Mouse (Mus musculus): ENCODE measurements at regions not wholly inside any gene's neighbourhood (a gene's known extent, or its start where the extent isn't known, plus 50 kb on each side); places are given as distances from the start of the nearest gene placed in this dataset.
A peak's percentile ranks its signal among the peaks of the same experiment; 100 is the strongest.

DNA sequence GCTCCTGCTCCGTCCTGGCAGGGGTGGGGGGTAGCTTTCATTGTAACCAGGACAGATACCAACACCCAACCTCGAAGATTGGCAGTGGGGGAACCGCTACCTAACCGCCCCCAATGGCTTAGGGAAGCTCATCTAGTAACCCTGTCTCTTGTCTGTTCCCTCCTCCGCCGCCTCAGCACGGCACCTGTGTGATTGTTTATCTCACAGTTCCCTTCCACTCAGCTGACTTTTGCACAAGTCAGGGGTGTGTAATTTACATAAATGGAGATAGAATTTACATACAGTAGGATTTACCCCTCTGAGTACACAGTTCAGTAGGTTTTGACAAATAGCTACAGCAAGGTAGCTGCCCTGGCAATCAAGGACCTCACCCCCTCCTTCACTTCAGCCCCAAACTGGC, 135.8 kb downstream of the Tpra1 start:
- no peak overlapping the region for H3K27ac ChIP-seq (replicated peaks; ENCODE audit: low read depth, low read length)
- ATAC-seq (ENCODE audit: low FRiP score, low TSS enrichment) = no peak
- no peak overlapping the region for H3K4me3 ChIP-seq (replicated peaks; ENCODE audit: low read depth, low read length)
- no peaks in the 10 kb centered on the region for H3K36me3 ChIP-seq (ENCODE audit: control insufficient read depth, insufficient read depth, low read length)
- H3K9me3 ChIP-seq (ENCODE audit: control insufficient read depth, low read length) = no peaks in the 10 kb centered on the region
- WGBS = 75% methylated on average over 7 of the region's 7 CpGs
- H3K4me1 ChIP-seq (ENCODE audit: control insufficient read depth, insufficient read depth, low read length) = peaks cover 32% of the 10 kb centered on the region
- no peak overlapping the region for H3K4me2 ChIP-seq (ENCODE audit: low read length)
- no peak overlapping the region for H3K9ac ChIP-seq (replicated peaks; ENCODE audit: low read length)
- no peak for DNase-seq
- no peaks in the 10 kb centered on the region for H3K27me3 ChIP-seq (ENCODE audit: control insufficient read depth, insufficient read depth, low read length)

DNA sequence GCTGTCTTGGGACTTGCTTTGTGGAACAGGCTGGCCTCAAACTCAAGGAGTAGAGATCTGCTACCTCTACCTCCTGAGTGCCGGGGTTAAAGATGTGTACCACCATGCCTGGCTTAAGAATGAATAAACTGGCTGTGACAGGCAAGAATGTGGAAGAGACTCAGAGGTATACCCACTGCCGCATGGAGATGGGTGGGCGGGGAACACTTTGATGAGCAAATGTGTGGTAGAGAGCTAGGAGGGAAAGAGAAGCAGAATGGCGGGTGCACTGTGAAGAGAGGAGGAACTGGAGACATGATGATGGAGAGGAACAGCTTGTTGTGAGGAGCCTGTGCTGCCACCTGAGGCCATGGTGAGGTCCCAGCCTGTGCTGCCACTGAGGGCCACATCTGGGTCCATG, 138.9 kb downstream of the Tpra1 start:
- Histone ChIP-seq H3K9ac (replicated peaks; ENCODE audit: low read length) (no peak overlapping the region), H3K4me3 (replicated peaks; ENCODE audit: low read depth, low read length) (no peak overlapping the region), H3K36me3 (ENCODE audit: control insufficient read depth, insufficient read depth, low read length) (no peaks in the 10 kb centered on the region), H3K4me1 (ENCODE audit: control insufficient read depth, insufficient read depth, low read length) (peaks cover 7% of the 10 kb centered on the region), H3K9me3 (ENCODE audit: control insufficient read depth, low read length) (no peaks in the 10 kb centered on the region), H3K27ac (replicated peaks; ENCODE audit: low read depth, low read length) (no peak overlapping the region), H3K4me2 (ENCODE audit: low read length) (no peak overlapping the region), H3K27me3 (ENCODE audit: control insufficient read depth, insufficient read depth, low read length) (no peaks in the 10 kb centered on the region)
- ATAC-seq (ENCODE audit: low FRiP score, low TSS enrichment) = no peak
- DNase-seq = no peak
- 94% methylated on average over 4 of the region's 4 CpGs for WGBS

DNA sequence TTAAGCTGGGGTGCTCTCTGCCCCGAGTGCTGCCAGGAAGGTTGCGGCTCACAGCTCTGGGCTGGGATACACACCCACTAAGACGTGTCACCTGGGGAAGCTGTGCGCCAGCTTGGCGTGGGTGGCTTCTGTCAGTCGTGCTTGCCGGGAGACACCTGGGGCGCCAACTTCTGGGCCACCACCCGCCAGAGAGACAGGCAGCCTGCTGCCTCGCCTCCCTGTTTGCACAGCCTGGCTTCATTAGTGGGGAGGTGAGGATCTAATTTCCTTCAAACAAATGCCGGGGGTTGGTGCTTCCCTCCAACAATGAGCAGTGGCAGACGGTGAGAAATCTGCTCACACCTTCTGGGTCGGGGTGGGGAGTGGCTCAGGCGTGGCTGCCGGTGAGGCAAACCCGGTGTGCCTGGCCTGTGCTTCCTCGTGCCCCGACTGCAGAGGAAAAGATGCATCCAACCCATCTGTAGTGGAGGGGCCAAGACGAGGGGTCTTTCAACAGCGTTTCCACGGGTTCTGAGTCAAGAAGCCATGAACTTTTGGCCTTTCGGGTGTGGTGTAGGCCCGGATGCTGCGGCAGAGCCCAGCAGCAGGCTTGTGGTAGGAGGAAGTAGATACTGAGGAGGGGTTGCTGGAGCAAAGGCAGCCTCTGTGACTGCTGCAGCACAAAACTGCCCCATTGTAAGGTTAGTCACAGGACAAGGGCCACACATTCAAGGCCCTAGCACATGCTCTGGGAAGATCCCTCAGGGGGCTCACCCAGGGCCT, 140.6 kb downstream of the Tpra1 start:
- DNase-seq (no peak), ATAC-seq (ENCODE audit: low FRiP score, low TSS enrichment) (no peak)
- 0 out of 2 replicates have a peak, but pooled peaks cover 2% of the 10 kb centered on the region for H3K4me1 ChIP-seq (ENCODE audit: control insufficient read depth, insufficient read depth, low read length)
- no peak overlapping the region for H3K4me3 ChIP-seq (replicated peaks; ENCODE audit: low read depth, low read length)
- no peak overlapping the region for H3K27ac ChIP-seq (replicated peaks; ENCODE audit: low read depth, low read length)
- WGBS = 77% methylated on average over 23 of the region's 24 CpGs
- no peak overlapping the region for H3K9ac ChIP-seq (replicated peaks; ENCODE audit: low read length)
- no peaks in the 10 kb centered on the region for H3K36me3 ChIP-seq (ENCODE audit: control insufficient read depth, insufficient read depth, low read length)
- no peak overlapping the region for H3K4me2 ChIP-seq (ENCODE audit: low read length)
- H3K9me3 ChIP-seq (ENCODE audit: control insufficient read depth, low read length) = no peaks in the 10 kb centered on the region
- H3K27me3 ChIP-seq (ENCODE audit: control insufficient read depth, insufficient read depth, low read length) = no peaks in the 10 kb centered on the region

DNA sequence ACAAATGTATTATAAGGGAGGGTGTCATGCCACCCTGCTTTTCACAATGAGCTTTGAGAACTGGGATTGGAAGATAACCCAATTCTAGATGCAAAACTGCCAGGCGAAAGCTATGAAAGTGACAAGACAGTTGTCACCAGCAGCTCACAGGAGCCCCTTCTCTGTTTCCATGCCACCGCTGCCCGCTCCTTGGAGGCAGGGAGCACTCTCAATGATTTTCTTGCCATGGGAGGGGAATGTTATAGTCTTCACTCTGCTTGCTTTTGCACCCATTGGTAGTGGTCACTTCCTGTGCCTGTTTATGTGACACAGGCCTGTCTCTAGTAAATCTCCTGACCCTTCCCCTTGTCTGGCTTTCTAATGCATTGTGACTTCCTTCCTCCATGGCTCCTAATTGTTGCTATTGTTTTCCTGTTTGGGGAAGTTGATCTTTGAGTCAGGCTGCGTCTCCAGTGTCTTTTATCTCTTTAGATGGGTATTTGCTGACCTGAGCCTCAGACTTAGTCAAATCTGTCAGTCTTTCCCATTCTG, 143.4 kb downstream of the Tpra1 start:
- Histone ChIP-seq H3K27me3 (ENCODE audit: control insufficient read depth, insufficient read depth, low read length) (no peaks in the 10 kb centered on the region), H3K9ac (replicated peaks; ENCODE audit: low read length) (no peak overlapping the region), H3K4me2 (ENCODE audit: low read length) (no peak overlapping the region), H3K36me3 (ENCODE audit: control insufficient read depth, insufficient read depth, low read length) (no peaks in the 10 kb centered on the region), H3K4me1 (ENCODE audit: control insufficient read depth, insufficient read depth, low read length) (0 out of 2 replicates have a peak, but pooled peaks cover 6% of the 10 kb centered on the region), H3K9me3 (ENCODE audit: control insufficient read depth, low read length) (no peaks in the 10 kb centered on the region), H3K4me3 (replicated peaks; ENCODE audit: low read depth, low read length) (no peak overlapping the region), H3K27ac (replicated peaks; ENCODE audit: low read depth, low read length) (no peak overlapping the region)
- 75% methylated on average over 4 of the region's 4 CpGs for WGBS
- ATAC-seq (ENCODE audit: low FRiP score, low TSS enrichment) = no peak
- no peak for DNase-seq

DNA sequence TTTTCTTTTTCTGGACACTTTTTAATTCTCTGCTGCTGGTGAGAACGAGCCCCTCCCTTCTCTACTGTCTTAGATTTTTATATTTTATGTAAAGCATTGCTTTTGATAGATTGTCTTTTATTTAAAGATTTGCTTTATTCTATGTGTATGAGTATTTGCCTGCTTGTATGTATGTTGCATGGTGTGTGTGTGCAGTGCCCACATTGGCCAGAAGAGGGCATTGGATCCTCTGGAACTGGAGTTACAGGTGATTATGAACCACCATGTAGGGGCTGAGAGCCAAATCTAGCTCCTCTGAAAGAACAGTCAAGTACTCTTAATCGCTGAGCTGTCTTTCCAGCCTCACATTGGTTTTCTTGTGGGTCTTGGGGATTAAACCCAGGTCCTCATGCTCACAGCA, 144.4 kb downstream of the Tpra1 start:
- Histone ChIP-seq H3K4me1 (ENCODE audit: control insufficient read depth, insufficient read depth, low read length) (0 out of 2 replicates have a peak, but pooled peaks cover 6% of the 10 kb centered on the region), H3K9me3 (ENCODE audit: control insufficient read depth, low read length) (no peaks in the 10 kb centered on the region), H3K27ac (replicated peaks; ENCODE audit: low read depth, low read length) (no peak overlapping the region), H3K9ac (replicated peaks; ENCODE audit: low read length) (no peak overlapping the region), H3K4me2 (ENCODE audit: low read length) (no peak overlapping the region), H3K4me3 (replicated peaks; ENCODE audit: low read depth, low read length) (no peak overlapping the region), H3K36me3 (ENCODE audit: control insufficient read depth, insufficient read depth, low read length) (no peaks in the 10 kb centered on the region), H3K27me3 (ENCODE audit: control insufficient read depth, insufficient read depth, low read length) (no peaks in the 10 kb centered on the region)
- 88% methylated on average over 2 of the region's 2 CpGs for WGBS
- ATAC-seq (ENCODE audit: low FRiP score, low TSS enrichment) (no peak), DNase-seq (no peak)

DNA sequence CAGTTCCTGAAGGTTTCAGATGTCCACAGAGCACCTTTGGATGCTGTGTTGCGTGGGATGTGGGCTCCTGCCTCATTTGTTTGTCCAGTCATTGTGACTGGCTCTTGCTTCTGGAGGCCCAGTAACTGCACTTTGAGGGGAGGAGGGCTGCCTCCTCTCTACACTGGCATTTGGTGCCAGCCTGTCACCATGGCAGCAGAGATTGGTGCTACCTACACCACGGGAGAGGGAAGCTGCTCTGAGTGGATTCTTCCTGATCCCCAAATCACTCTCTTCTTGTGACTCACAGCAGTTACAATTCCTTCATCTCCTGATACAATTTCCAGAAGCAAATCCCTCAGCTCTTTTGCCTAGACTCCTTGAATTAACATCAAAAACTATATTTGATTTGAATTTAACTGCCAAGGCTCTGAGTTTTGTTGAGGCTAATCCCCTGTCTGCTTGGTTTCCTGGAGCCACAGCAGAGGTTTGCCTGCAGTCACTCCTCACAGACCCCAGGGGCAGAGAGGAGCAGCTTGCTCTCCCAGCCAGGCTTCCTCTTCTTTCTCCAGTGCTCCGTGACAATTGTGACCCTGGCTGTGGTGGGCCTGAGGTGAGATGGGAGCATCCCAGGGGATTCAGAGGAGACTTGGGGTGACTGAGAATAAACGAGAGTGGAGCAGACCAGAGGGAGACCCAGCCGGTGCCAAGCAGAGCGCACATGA, 145.7 kb downstream of the Tpra1 start:
- peak; percentile 50 for DNase-seq
- Histone ChIP-seq H3K27me3 (ENCODE audit: control insufficient read depth, insufficient read depth, low read length) (no peaks in the 10 kb centered on the region), H3K4me1 (ENCODE audit: control insufficient read depth, insufficient read depth, low read length) (0 out of 2 replicates have a peak, but pooled peaks cover 6% of the 10 kb centered on the region), H3K9me3 (ENCODE audit: control insufficient read depth, low read length) (no peaks in the 10 kb centered on the region), H3K4me3 (replicated peaks; ENCODE audit: low read depth, low read length) (no peak overlapping the region), H3K27ac (replicated peaks; ENCODE audit: low read depth, low read length) (peak overlapping the region; percentile 37; the same call in 1 of the 2 replicates), H3K9ac (replicated peaks; ENCODE audit: low read length) (no peak overlapping the region), H3K4me2 (ENCODE audit: low read length) (no peak overlapping the region), H3K36me3 (ENCODE audit: control insufficient read depth, insufficient read depth, low read length) (no peaks in the 10 kb centered on the region)
- WGBS = 53% methylated on average over 6 of the region's 6 CpGs
- ATAC-seq (ENCODE audit: low FRiP score, low TSS enrichment) = no peak

DNA sequence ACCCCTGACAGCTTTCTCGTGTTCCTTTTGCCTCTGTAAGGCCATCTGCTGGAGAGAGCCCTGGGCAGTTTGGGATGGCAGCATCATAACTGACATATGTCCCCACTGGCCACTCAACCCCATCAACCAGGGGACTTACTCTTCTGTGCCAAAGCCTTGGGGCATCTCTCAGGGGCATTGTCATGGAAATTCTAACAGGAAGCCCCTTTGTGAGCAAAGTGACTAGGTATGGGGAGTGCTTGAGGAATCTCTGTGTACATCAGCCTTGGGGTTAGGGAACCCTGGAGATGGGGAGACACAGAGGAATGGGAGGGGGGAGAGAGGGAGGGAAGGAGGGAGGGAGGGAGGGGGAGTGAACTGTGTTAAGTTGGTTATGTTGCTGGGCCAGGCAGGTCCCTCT, 147.2 kb downstream of the Tpra1 start:
- H3K9me3 ChIP-seq (ENCODE audit: control insufficient read depth, low read length) = no peaks in the 10 kb centered on the region
- H3K4me1 ChIP-seq (ENCODE audit: control insufficient read depth, insufficient read depth, low read length) = 0 out of 2 replicates have a peak, but pooled peaks cover 6% of the 10 kb centered on the region
- H3K36me3 ChIP-seq (ENCODE audit: control insufficient read depth, insufficient read depth, low read length) = no peaks in the 10 kb centered on the region
- H3K27ac ChIP-seq (replicated peaks; ENCODE audit: low read depth, low read length) = no peak overlapping the region
- DNase-seq (no peak), ATAC-seq (ENCODE audit: low FRiP score, low TSS enrichment) (no peak)
- H3K4me3 ChIP-seq (replicated peaks; ENCODE audit: low read depth, low read length) = no peak overlapping the region
- H3K4me2 ChIP-seq (ENCODE audit: low read length) = no peak overlapping the region
- H3K9ac ChIP-seq (replicated peaks; ENCODE audit: low read length) = no peak overlapping the region
- no peaks in the 10 kb centered on the region for H3K27me3 ChIP-seq (ENCODE audit: control insufficient read depth, insufficient read depth, low read length)
- 32% methylated on average over 1 of the region's 1 CpGs for WGBS

DNA sequence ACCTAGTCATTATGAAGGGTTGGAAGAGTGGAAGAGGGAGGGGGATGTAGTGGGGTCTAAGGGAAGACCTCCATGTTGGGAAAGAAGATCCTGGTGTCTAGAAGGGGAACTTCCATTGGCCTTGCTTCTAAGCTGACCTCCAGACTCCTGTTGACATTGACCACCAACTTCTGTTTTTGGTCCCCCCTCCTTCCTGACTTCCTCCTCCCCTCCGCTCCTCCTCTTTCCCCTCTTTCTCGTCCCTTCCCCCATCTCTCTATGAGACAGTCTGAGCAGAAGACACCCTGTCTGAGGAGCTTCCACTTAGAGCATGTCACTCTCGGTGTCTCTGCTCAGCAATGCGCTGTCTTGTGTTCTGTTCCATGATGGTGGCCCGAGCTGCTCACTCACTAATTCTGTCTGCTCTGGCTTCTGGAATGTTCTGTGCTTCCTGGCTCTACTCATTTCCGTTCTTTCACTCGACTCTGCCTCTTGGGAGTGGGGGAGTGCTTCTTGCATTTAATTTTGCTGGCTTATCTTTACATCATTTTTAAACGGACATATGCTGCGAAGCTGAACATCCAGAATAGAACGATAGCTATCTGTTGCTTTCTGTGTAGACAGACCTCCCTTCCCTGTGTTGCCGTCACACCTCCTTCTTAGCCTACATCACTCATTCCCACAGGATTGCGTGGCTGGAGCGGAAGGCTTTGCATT, 148.7 kb downstream of the Tpra1 start:
- no peak overlapping the region for H3K9ac ChIP-seq (replicated peaks; ENCODE audit: low read length)
- 0 out of 2 replicates have a peak, but pooled peaks cover 6% of the 10 kb centered on the region for H3K4me1 ChIP-seq (ENCODE audit: control insufficient read depth, insufficient read depth, low read length)
- no peaks in the 10 kb centered on the region for H3K27me3 ChIP-seq (ENCODE audit: control insufficient read depth, insufficient read depth, low read length)
- WGBS = 86% methylated on average over 13 of the region's 13 CpGs
- H3K9me3 ChIP-seq (ENCODE audit: control insufficient read depth, low read length) = no peaks in the 10 kb centered on the region
- H3K4me2 ChIP-seq (ENCODE audit: low read length) = no peak overlapping the region
- no peak overlapping the region for H3K4me3 ChIP-seq (replicated peaks; ENCODE audit: low read depth, low read length)
- no peak overlapping the region for H3K27ac ChIP-seq (replicated peaks; ENCODE audit: low read depth, low read length)
- ATAC-seq (ENCODE audit: low FRiP score, low TSS enrichment) = no peak
- DNase-seq = no peak
- no peaks in the 10 kb centered on the region for H3K36me3 ChIP-seq (ENCODE audit: control insufficient read depth, insufficient read depth, low read length)

Measured in midbrain, embryonic 14.5 days (tissue).